Mouse (Mus musculus) lung, postnatal 0 days (tissue): ENCODE measurements around the gene Sccpdh.

Experiments
- CTCF ChIP-seq: IDR thresholded peaks from 2 replicates; pipeline ENCODE4 v1.5.1; 2016; ENCODE audit warnings: antibody characterized with exemption, mild to moderate bottlenecking
- EP300 ChIP-seq: IDR thresholded peaks from 2 replicates; pipeline ENCODE4 v1.6.1; 2016; ENCODE audit warnings: antibody characterized with exemption, mild to moderate bottlenecking, control low read depth

GRCm38 (mm10) chr1:179664309-179664930, 3.6 kb upstream of the Sccpdh start:
- no peak for TF ChIP-seq CTCF
- no peak for TF ChIP-seq EP300
